Mouse (Mus musculus): ENCODE data around the gene Fxr2. TPM values are rescaled to one million over a fixed set of nuclear protein-coding genes. Genes with fewer than 3 reads are reported as not detected.

Gene Fxr2
- polyA plus RNA-seq, 1 experiment from 2014 or later = 8.1 TPM

DNA sequence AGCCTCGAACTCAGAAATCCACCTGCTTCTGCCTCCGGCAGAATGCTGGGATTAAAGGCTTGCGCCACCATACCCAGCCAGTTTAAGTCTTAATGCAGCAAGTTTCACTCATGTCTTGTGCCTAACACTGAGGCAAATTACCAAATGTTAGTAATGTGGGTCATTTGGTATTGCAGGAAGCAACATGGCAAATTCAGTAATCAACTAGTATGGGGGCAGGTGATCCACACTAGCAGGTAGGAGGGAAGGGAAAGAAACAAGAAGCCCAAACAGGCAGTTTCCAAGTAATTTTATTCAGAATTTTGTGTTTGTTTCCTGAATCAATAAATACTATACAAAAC, 33.8 kb downstream of the Fxr2 start:
- Histone ChIP-seq H3K27me3 (ENCODE audit: control insufficient read depth, insufficient read depth, low read depth, low read length) (no peaks in the 10 kb centered on the region), H3K4me2 (ENCODE audit: low read depth, low read length) (no peak overlapping the region), H3K9ac (ENCODE audit: low read depth, low read length) (no peak overlapping the region), H3K9me3 (replicated peaks; ENCODE audit: control insufficient read depth, low read length) (no peaks in the 10 kb centered on the region), H3K27ac (ENCODE audit: low read length) (no peak overlapping the region), H3K4me1 (ENCODE audit: control insufficient read depth, low read depth, low read length) (peaks cover 28% of the 10 kb centered on the region), H3K36me3 (ENCODE audit: control insufficient read depth, insufficient read depth) (peaks cover 45% of the 10 kb centered on the region), H3K4me3 (ENCODE audit: low read depth, low read length) (no peak overlapping the region)
- ATAC-seq (ENCODE audit: low read depth) = no peak
- WGBS (ENCODE audit: insufficient replicate concordance) = 76% methylated on average over 3 of the region's 3 CpGs

DNA sequence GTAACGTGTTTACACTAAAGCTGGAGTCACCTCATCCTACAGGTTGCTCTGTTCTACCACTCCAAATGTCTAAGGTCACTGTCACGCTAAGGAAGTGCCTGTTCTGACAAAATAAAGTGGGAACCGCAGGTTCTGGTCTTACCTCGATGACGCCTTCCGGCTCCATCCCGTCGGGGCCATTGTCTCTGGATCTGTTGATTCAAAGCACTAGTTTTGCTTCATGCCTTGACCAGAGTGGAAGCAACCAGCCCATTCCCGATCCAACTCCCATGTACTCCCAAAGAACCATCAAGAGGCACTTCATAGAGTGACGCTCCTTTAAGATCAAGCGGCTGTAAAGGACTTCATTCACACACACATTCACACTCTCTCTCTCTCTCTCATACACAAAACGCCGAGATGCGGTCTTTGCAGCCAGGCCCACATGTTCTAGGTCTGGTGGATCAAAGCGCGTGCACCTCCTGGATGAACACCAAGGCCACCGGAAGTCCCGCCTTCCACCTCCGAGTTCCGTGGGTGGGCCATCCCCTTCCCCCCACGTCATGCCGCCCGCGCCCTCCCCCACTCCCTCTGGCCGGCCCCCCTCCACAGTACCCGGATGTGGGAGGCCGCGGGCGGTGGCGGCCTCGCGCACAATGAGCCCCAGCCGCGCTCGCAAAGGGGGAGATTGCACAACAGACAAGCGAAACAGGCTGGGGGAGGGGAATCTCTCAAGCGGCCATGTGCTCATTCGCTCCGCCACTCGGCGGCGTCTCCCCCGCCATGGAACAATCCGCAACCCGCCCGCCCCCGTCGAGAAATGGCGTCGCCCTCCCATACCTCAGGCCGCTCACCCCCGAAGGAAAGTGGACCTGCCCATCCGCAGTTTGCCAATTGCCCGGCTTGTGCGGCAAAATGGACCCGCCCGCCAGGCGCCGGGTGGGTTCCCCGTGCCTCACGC, 38.3 kb downstream of the Fxr2 start:
- H3K36me3 ChIP-seq (ENCODE audit: control insufficient read depth, insufficient read depth) = peaks cover 62% of the 10 kb centered on the region
- H3K27ac ChIP-seq (ENCODE audit: low read length) = peak overlapping the region; percentile 97
- peak overlapping the region; percentile 98 for H3K9ac ChIP-seq (ENCODE audit: low read depth, low read length)
- peak; percentile 68 for ATAC-seq (ENCODE audit: low read depth)
- H3K4me1 ChIP-seq (ENCODE audit: control insufficient read depth, low read depth, low read length) = peaks cover 22% of the 10 kb centered on the region
- peak overlapping the region; percentile 97 for H3K4me3 ChIP-seq (ENCODE audit: low read depth, low read length)
- H3K27me3 ChIP-seq (ENCODE audit: control insufficient read depth, insufficient read depth, low read depth, low read length) = no peaks in the 10 kb centered on the region
- under 1% methylated on average over 55 of the region's 61 CpGs for WGBS (ENCODE audit: insufficient replicate concordance)
- peak overlapping the region; percentile 78 for H3K4me2 ChIP-seq (ENCODE audit: low read depth, low read length)
- no peaks in the 10 kb centered on the region for H3K9me3 ChIP-seq (replicated peaks; ENCODE audit: control insufficient read depth, low read length)

DNA sequence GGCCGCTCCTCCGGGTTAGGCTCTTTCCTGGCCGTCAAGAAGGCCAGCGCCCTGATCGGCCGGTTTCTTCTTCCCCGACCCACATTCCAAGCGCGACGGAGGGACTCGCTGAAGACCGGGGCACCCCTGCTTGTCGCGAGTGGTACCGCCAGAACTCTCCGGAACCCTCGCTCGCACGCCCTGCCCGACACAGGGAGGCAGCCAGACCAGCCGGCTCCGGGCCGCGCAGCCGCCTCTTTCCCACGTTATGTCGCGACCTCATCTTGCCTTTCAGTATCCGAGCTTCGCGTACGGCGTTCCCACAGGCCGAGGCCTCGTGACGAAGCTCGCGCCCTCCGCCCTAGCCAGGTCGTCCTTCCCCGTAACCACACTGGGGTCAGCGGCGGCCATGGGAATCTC, 38.9 kb downstream of the Fxr2 start:
- H3K4me2 ChIP-seq (ENCODE audit: low read depth, low read length) = peak overlapping the region; percentile 78
- peak overlapping the region; percentile 97 for H3K4me3 ChIP-seq (ENCODE audit: low read depth, low read length)
- peak overlapping the region; percentile 98 for H3K9ac ChIP-seq (ENCODE audit: low read depth, low read length)
- peaks cover 63% of the 10 kb centered on the region for H3K36me3 ChIP-seq (ENCODE audit: control insufficient read depth, insufficient read depth)
- H3K27ac ChIP-seq (ENCODE audit: low read length) = peak overlapping the region; percentile 97
- no peak for ATAC-seq (ENCODE audit: low read depth)
- WGBS (ENCODE audit: insufficient replicate concordance) = under 1% methylated on average over 43 of the region's 43 CpGs
- H3K4me1 ChIP-seq (ENCODE audit: control insufficient read depth, low read depth, low read length) = peaks cover 22% of the 10 kb centered on the region
- no peaks in the 10 kb centered on the region for H3K9me3 ChIP-seq (replicated peaks; ENCODE audit: control insufficient read depth, low read length)
- H3K27me3 ChIP-seq (ENCODE audit: control insufficient read depth, insufficient read depth, low read depth, low read length) = no peaks in the 10 kb centered on the region

DNA sequence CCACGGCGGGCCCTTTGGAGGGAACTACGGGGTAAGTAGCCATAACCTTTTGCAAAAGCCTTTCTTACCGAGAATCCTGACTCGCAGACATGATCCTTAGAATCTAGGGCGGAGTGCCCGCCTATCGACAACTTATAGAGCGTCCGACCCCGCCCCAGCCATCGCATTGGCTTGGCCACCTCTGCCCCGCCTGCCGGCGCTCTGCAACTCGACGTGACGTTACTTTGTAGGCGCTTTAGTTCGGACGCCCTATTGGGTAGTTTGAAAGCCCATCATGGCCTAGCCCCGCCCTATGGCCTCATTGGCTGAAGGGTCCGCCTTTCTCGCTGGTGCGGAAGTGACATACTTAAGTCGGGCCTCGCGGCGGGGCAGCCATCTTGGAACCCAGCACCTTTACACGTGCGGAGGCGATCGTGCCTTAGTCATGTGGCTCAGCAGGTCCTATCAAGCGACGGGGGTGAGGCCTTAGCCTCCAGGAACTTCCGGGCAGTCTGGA, 39.5 kb downstream of the Fxr2 start, which contains the start of gene Eif4a1:
Gene Eif4a1, minus strand, starts transcription at position 213 of the 496 bp plus-strand sequence.
- peak; percentile 95 for ATAC-seq (ENCODE audit: low read depth)
- WGBS (ENCODE audit: insufficient replicate concordance) = under 1% methylated on average over 36 of the region's 36 CpGs
- peak within 1 kb of the TSS; percentile 78 for H3K4me2 ChIP-seq (ENCODE audit: low read depth, low read length)
- peaks cover 64% of the 10 kb centered on the region for H3K36me3 ChIP-seq (ENCODE audit: control insufficient read depth, insufficient read depth)
- peaks cover 22% of the 10 kb centered on the region for H3K4me1 ChIP-seq (ENCODE audit: control insufficient read depth, low read depth, low read length)
- H3K4me3 ChIP-seq (ENCODE audit: low read depth, low read length) = peak within 1 kb of the TSS; percentile 97
- no peaks in the 10 kb centered on the region for H3K9me3 ChIP-seq (replicated peaks; ENCODE audit: control insufficient read depth, low read length)
- peak within 1 kb of the TSS; percentile 98 for H3K9ac ChIP-seq (ENCODE audit: low read depth, low read length)
- H3K27me3 ChIP-seq (ENCODE audit: control insufficient read depth, insufficient read depth, low read depth, low read length) = no peaks in the 10 kb centered on the region
- peak within 1 kb of the TSS; percentile 97 for H3K27ac ChIP-seq (ENCODE audit: low read length)

DNA sequence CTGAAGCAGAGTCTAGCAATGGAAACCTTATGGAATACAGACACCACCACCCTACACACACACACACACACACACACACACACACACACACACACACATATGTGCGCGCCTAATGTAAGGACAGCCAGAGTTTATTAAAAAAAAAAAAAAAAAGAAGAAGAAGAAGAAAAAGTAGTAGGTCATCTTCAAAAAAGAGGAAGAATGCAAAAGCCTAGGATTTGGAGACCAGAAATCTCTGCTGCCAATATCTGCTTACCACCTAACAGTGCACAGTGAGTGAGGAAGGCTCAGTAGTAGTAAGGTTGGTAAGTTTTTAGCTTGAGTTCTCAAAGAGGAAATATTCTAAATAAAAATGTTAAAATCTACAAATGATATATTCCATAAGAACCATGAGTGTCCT, 46.4 kb downstream of the Fxr2 start:
- Histone ChIP-seq H3K9me3 (replicated peaks; ENCODE audit: control insufficient read depth, low read length) (no peaks in the 10 kb centered on the region), H3K4me2 (ENCODE audit: low read depth, low read length) (no peak overlapping the region), H3K9ac (ENCODE audit: low read depth, low read length) (no peak overlapping the region), H3K36me3 (ENCODE audit: control insufficient read depth, insufficient read depth) (peaks cover 23% of the 10 kb centered on the region), H3K27me3 (ENCODE audit: control insufficient read depth, insufficient read depth, low read depth, low read length) (no peaks in the 10 kb centered on the region), H3K27ac (ENCODE audit: low read length) (no peak overlapping the region), H3K4me1 (ENCODE audit: control insufficient read depth, low read depth, low read length) (peaks cover 26% of the 10 kb centered on the region), H3K4me3 (ENCODE audit: low read depth, low read length) (no peak overlapping the region)
- WGBS (ENCODE audit: insufficient replicate concordance) = 100% methylated on average over 2 of the region's 2 CpGs
- ATAC-seq (ENCODE audit: low read depth) = no peak

DNA sequence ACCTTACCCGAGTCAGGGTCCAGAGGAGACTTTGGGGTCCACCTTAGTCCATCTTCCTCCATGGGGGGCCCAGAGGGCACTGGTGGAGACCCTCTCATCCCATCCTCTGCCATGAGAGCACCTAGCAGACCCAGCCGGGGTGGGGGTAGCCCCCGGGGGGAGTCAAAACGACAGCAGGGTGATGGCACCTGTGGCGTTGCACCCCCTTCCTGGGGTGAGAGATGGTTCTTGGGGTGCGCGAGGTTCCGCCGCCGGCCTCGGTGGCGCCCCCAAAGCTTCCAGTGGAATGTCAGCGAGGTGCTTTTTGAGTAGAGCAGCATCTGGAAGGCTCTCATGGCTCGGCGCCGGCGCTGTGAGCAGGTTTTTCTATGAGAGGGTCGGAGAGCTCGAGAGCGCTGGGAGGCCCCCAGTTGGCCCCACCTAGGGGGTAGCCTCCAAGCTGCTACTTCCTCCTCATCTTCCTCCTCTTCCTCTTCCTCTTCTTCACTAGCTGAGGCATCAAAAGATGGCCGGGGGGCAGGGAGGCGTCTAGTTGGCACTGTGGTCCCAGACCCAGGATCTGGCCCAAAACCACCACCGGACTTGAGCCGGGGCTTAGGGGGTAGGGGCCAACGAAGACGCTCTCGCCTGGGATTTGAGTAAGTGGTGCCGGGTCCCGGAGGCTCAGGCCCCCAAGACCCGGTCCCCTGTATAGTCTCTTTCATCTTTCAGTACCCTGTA, 47.5 kb downstream of the Fxr2 start:
- Histone ChIP-seq H3K9me3 (replicated peaks; ENCODE audit: control insufficient read depth, low read length) (no peaks in the 10 kb centered on the region), H3K27me3 (ENCODE audit: control insufficient read depth, insufficient read depth, low read depth, low read length) (no peaks in the 10 kb centered on the region), H3K27ac (ENCODE audit: low read length) (no peak overlapping the region), H3K4me2 (ENCODE audit: low read depth, low read length) (peak overlapping the region; percentile 95), H3K36me3 (ENCODE audit: control insufficient read depth, insufficient read depth) (peaks cover 14% of the 10 kb centered on the region), H3K4me1 (ENCODE audit: control insufficient read depth, low read depth, low read length) (peaks cover 29% of the 10 kb centered on the region), H3K9ac (ENCODE audit: low read depth, low read length) (no peak overlapping the region), H3K4me3 (ENCODE audit: low read depth, low read length) (peak overlapping the region; percentile 88)
- ATAC-seq (ENCODE audit: low read depth) = no peak
- WGBS (ENCODE audit: insufficient replicate concordance) = 80% methylated on average over 30 of the region's 30 CpGs

DNA sequence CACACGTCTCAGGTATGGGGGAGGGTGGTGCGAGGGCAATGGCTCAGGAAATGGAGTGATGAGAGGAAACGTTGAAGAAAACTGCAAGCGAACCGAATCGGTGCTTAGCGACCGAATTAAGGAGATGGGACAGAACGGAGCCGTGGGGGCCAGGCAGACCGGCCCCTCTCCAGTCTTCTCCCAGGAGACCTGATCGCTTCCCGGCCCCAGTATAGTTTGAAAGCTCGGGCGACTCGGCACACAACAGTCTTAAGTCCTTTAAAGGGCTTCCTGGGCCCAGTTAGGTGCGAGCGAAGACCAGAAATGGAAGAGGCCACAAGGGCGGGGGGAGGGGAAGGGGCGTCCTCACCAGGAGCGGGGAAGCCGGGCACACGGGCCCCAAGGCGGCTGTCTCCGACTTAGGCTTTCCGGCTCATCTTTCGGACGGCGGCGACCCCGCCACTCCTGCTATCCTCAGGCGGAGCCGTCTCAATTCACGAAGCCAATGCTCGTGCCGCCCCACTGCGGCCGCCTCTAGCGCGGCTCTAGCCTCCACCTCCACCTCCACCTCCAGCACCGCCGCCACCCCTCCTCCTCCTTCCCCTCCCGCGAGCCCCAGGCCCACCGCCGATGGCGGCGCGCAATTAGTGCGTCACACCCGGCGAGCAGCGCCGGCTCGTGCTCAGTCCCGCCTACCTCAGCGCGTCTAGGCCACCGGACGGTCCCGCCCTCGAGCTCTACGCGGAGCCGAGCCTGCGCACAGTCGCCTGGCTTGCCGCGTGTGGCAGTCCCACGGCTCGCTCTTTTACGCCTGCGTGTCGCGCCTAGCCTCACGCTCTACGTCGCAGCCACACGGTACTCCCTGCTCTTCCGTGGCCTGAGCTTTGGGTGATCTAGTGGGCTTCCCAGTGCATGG, 48.8 kb downstream of the Fxr2 start, which contains the start of gene Senp3:
Gene Senp3, minus strand, starts transcription at position 771 of the 895 bp plus-strand sequence.
- Histone ChIP-seq H3K9me3 (replicated peaks; ENCODE audit: control insufficient read depth, low read length) (no peaks in the 10 kb centered on the region), H3K36me3 (ENCODE audit: control insufficient read depth, insufficient read depth) (peaks cover 3% of the 10 kb centered on the region; the same call in 1 of the 2 replicates), H3K27me3 (ENCODE audit: control insufficient read depth, insufficient read depth, low read depth, low read length) (no peaks in the 10 kb centered on the region), H3K4me1 (ENCODE audit: control insufficient read depth, low read depth, low read length) (peaks cover 36% of the 10 kb centered on the region), H3K9ac (ENCODE audit: low read depth, low read length) (peak within 1 kb of the TSS; percentile 88), H3K4me3 (ENCODE audit: low read depth, low read length) (peak within 1 kb of the TSS; percentile 88), H3K4me2 (ENCODE audit: low read depth, low read length) (peak within 1 kb of the TSS; percentile 95), H3K27ac (ENCODE audit: low read length) (peak within 1 kb of the TSS; percentile 94)
- ATAC-seq (ENCODE audit: low read depth) = peak; percentile 98
- under 1% methylated on average over 80 of the region's 80 CpGs for WGBS (ENCODE audit: insufficient replicate concordance)

DNA sequence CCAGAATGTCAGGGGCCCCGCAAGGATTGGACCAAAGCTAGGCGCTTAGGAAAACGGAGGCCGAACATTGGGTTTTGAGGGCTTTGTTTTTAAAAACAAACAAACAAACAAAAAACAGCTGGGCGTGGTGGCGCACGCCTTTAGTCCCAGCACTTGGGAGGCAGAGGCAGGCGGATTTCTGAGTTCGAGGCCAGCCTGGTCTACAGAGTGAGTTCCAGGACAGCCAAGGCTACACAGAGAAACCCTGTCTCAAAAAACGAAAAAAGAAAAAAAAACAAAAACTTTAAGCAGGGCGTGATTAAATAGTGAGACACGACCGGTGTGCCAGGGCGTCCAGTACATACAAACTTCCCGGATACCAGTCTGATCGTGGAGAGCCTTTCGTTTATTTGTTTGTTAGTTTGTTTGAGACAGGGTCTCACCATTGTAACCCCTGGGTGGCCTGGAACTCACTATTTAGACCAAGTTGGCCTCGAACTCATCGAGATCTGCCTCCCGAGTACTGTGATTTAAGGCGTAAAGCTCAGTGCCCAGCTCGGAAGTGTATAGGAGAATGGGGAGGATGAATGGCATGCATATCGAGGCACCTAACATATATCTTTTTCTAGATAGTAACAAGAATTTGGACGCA, 49.5 kb downstream of the Fxr2 start:
- peak overlapping the region; percentile 88 for H3K9ac ChIP-seq (ENCODE audit: low read depth, low read length)
- H3K4me3 ChIP-seq (ENCODE audit: low read depth, low read length) = peak overlapping the region; percentile 88
- H3K36me3 ChIP-seq (ENCODE audit: control insufficient read depth, insufficient read depth) = no peaks in the 10 kb centered on the region
- H3K9me3 ChIP-seq (replicated peaks; ENCODE audit: control insufficient read depth, low read length) = no peaks in the 10 kb centered on the region
- H3K27me3 ChIP-seq (ENCODE audit: control insufficient read depth, insufficient read depth, low read depth, low read length) = no peaks in the 10 kb centered on the region
- 18% methylated on average over 24 of the region's 24 CpGs for WGBS (ENCODE audit: insufficient replicate concordance)
- no peak for ATAC-seq (ENCODE audit: low read depth)
- peaks cover 36% of the 10 kb centered on the region for H3K4me1 ChIP-seq (ENCODE audit: control insufficient read depth, low read depth, low read length)
- peak overlapping the region; percentile 94 for H3K27ac ChIP-seq (ENCODE audit: low read length)
- peak overlapping the region; percentile 95 for H3K4me2 ChIP-seq (ENCODE audit: low read depth, low read length)
